Mouse (Mus musculus): ENCODE data around the gene Palm2.

DNA sequence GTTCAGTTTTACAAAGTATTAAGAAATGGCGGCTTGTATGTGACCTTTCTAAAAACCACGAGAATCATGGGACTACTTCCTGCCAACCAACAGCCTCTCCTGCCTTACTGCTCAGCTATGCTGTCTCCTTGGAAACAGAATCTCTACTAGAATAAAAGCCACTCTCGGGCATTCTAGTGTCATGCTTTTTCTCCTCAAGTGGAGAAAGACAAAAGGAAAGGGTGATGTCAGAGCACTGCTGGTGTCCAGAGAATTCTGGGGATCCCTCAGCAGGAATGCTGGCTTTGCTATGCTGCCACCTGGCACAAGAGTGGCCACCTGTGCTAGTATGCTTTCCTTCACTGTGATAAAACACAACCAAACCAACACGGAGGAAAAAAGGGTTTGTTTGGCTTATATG is 226.4 kb downstream of the Palm2 start:
- TF ChIP-seq CTCF (IDR thresholded peaks at IDR 0.05; ENCODE audit: borderline replicate concordance, extremely low read depth, insufficient read depth, insufficient read length) (no peak), POLR2A (IDR thresholded peaks at IDR 0.05; ENCODE audit: borderline replicate concordance, extremely low read depth, insufficient read depth, insufficient read length, poor library complexity, severe bottlenecking) (no peak)

Measured in brain, embryonic 14.5 days (tissue).